ENCODE assay signal across 11 mouse cellular contexts in genomic region chr14:45241613-45242012, GRCm38 (mm10). TPM values are rescaled to one million over a fixed set of nuclear protein-coding genes. Genes with fewer than 3 reads are reported as not detected.
A peak's percentile ranks its signal among the peaks of the same experiment; 100 is the strongest.
DNase-seq lines count a peak whose midpoint lies in the region; ATAC-seq and TF ChIP-seq lines count a peak whose summit lies in the region.
"Had no signal": no experiment of that assay in that cellular context is flagged by ENCODE, and none has a peak within 500 bp of the region (broad histone marks: within the 10 kb centered on the region; RNA-seq: fewer than 3 reads in every experiment).

No protein-coding gene starts in this region.

- H3K27me3 ChIP-seq in kidney, adult 2 months (replicated peaks; ENCODE audit: control insufficient read depth, insufficient read depth, low read length) = no peaks in the 10 kb centered on the region
- H3K27me3 ChIP-seq: midbrain, embryonic 12.5 days had no signal

- no peak for DNase-seq in kidney, adult 2 months
- DNase-seq in kidney, adult 11 months = no peak
- peak; percentile 15 for DNase-seq in thymus, postnatal 0 days (ENCODE audit: low spot score)
- no peak for DNase-seq in thymus, postnatal 10 days (ENCODE audit: low spot score in 2 of 2)
- DNase-seq in c-Kit-positive CD71-positive TER-119-positive erythroid progenitor cells, embryonic 14.5 days (ENCODE audit: low spot score) = peak; percentile 9
- no peak for DNase-seq in urinary bladder, postnatal 10 days (ENCODE audit: low spot score)
- no peak for DNase-seq in layer of hippocampus, adult 8-10 months (ENCODE audit: low spot score in 2 of 2)
- DNase-seq: cerebellum, adult 8-10 months had no signal

- no peak for ATAC-seq in activated CD4-positive, CD25-positive, alpha-beta regulatory T cell, adult 4 months
- ATAC-seq: intestine, embryonic 16.5 days had no signal

- no peaks in the 10 kb centered on the region for H3K36me3 ChIP-seq in kidney, adult 2 months (ENCODE audit: control insufficient read depth, insufficient read depth, low read length)

- H3K27ac ChIP-seq in kidney, adult 2 months (ENCODE audit: insufficient read depth, low read depth, low read length) = no peak overlapping the region
- H3K27ac ChIP-seq: midbrain, embryonic 12.5 days had no signal

- H3K4me3 ChIP-seq in kidney, adult 2 months (ENCODE audit: insufficient read depth, low read depth, low read length) = no peak overlapping the region
- H3K4me3 ChIP-seq: midbrain, embryonic 12.5 days had no signal

- no peak for TF ChIP-seq POLR2A in kidney, adult 2 months (IDR thresholded peaks at IDR 0.05; ENCODE audit: low read depth, low read length)

- no peaks in the 10 kb centered on the region for H3K4me1 ChIP-seq in kidney, adult 2 months (ENCODE audit: control insufficient read depth, insufficient read depth, low read length)
- H3K4me1 ChIP-seq: midbrain, embryonic 12.5 days had no signal

- peak; percentile 39 for TF ChIP-seq CTCF in kidney, adult 2 months (conservative IDR thresholded peaks at IDR 0.05; ENCODE audit: insufficient read depth, insufficient read length, low read depth, low read length)

- 53% methylated on average over 1 of the region's 1 CpGs for WGBS in kidney, adult 2 months

RNA-seq across cellular contexts. Expression of gene Txndc16, which starts 21.5 kb away (rescaled TPM):
- polyA plus RNA-seq in kidney, adult 2 months (2012; rRNA removed) = 6.1 and 6.6 TPM in 2 replicates
- 12.2 and 13.1 TPM in 2 replicates for polyA plus RNA-seq in thymus, postnatal 0 days (2015; fragmentation: Nextera tagmentation; extraction: Ambion mirVana)
- polyA plus RNA-seq in activated CD4-positive, CD25-positive, alpha-beta regulatory T cell, adult 4 months (2017; shearing (Covaris generic)) = 10 to 100 TPM; 13.6 to 17.0 TPM
- 10 to 100 TPM; 64.7 to 69.3 (median 66.1) TPM for total RNA-seq in layer of hippocampus, adult 8-10 months (2022)

RNA-seq across cellular contexts. Expression of gene Gpr137c, which starts 22.1 kb away (rescaled TPM):
- polyA plus RNA-seq in kidney, adult 2 months (2012; rRNA removed) = 1.7 and 4.3 TPM in 2 replicates
- polyA plus RNA-seq in thymus, postnatal 0 days (2015; fragmentation: Nextera tagmentation; extraction: Ambion mirVana) = 0.72 and 0.90 TPM in 2 replicates
- polyA plus RNA-seq in activated CD4-positive, CD25-positive, alpha-beta regulatory T cell, adult 4 months (2017; shearing (Covaris generic)) = under 1 TPM; 0.26 to 0.31 TPM
- 10 to 100 TPM; 19.1 to 24.3 (median 22.2) TPM for total RNA-seq in layer of hippocampus, adult 8-10 months (2022)

Comparison
In these comparisons a context has a peak if more than half of its experiments do, and no peak if none do; other contexts are left out.
1. DNase-seq: peak in thymus, postnatal 0 days (single experiment) and c-Kit-positive CD71-positive TER-119-positive erythroid progenitor cells, embryonic 14.5 days (single experiment); none in kidney, adult 2 months (single experiment), kidney, adult 11 months (single experiment), thymus, postnatal 10 days (0 of 2), urinary bladder, postnatal 10 days (single experiment) and layer of hippocampus, adult 8-10 months (0 of 2).